Mouse (Mus musculus) urinary bladder, adult 18-20 months (tissue): ENCODE measurements at regions not wholly inside any gene's neighbourhood (a gene's known extent, or its start where the extent isn't known, plus 50 kb on each side); places are given as distances from the start of the nearest gene placed in this dataset.

Source experiments
- DNase-seq, 2 experiments: peaks; one replicate each; pipeline ENCODE4 v3.0.0; 2022; ENCODE audit warnings: low spot score in 2 of 2, mixed read lengths in 2 of 2

GRCm38 (mm10) chr11:17324651-17325050 is 67.3 kb downstream of the C1d start:
- DNase-seq: no peak

DNA sequence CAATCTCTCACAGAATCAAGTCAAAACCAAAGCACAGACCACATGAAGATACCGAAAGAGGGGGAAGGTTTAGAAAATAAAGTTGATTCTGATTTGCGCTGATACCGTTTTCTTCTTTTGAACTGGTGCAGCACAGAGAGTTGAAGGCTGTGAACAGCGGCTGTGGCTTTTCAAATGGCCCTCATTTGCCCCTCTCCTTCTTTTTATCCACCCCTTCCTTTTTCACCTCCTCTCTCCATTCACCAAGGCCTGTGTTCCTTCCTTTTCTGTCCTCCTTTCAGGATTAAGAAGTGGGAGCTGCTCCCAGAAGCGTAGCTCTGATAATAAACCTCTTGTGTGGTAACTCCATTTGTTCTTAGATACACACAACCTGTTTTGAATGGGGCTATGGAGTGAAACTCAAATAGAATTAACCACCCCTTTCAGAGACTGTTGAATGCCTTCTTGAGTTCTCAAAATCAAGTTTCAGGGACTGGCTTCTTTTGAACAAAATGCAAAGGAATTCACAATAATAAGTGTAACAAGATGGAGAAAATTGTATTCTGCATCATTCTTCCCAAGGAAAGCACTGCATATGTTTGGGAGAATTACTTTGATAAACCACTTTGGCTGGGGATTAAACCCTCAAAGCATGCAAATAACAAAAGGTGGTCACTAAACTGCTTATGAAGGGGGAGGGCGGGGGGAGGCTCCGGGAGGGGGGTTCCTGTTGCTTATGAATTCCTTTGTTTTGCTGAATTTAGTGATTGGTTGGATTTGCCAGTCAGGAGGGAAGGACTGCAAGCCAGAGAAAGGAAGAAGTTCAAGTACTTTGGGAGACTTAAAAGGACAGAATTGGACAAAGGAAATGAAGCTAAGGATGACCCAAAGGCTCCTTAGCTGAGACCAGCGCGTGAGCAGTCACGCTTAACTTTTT is 68.6 kb downstream of the C1d start:
- no peak for DNase-seq

DNA sequence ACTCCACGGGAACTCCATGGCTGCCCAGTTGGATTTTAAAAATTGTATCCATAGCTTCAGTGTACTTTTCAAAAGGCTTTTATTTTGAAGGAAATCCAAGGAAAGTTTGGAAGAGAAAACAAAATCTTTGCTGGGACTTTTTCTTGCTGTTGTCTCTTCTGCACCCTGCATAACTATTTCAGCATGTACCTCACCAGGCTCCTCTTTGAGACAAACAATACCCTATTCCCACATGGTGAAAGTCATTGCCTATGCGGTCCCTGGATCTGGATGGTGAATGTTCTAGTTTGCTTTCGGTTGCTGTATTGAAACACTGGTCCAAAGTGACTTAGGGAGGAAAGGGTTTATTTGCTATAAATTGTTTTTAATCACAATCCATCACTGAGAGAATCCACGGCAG is 69.3 kb downstream of the C1d start:
- DNase-seq: no peak

DNA sequence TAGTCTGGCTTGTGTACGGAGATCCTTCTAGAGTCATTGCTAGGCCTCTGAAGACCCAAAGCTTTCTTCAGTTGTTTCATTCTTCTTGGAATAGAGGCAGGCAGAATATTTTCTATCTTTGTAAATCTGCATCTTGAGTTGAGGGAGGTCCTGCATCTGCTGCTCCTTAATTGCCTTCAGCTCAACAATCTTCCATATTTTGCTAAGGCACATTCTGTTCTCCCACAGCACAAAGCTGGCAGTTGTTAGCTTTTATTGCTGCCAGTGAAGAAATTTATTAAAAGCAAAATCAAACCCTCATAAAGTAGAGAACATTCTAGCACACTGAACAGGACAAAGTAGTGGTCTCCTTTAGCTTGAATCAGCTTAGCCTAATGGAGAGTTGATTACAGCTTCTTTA is 94.1 kb downstream of the C1d start:
- no peak for DNase-seq

DNA sequence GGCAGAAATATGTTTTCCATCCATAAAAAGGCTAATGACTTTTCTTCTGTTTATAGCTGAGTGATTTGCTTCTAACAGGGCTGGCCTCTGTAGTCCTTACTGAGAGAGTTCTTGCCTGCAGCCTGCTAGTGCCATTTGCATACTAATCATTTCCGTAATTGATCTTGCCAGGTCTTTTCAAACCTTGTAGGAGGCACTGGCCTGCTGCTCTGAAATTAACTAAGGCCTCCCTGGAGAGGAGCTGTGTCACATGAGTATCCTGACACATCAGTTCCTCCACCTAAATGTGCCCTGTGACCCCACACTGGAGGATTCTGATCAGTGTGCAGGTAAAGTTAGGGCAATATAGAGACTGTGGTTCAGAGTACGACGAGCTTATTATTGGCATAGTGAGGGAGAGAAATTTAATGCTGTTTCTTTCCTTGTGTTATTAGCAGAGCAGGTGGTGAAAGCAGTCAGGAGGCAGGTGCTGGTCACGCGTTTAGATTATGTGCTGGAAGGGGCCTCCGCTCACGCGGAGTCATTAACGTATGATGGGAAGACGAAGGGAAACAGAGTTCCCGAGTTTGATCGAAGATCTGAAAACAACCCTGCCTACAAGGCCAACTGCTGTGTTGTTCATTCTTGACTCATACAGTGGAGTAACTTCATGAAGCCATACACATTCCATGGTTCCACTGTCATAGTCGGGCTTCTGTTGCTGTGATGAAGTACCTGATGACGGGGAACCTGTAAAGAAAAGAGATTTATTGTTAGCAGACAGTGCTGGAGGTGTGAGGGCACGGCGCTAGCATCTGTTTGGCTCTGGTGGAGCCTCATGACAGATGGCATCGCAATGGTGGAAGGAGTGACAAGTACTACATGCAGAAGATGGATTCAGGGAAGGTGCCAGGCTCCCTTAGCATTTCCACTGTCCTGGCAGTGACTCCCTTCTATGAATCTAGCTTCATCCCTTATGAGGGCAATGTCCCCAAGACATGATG is 95.1 kb downstream of the C1d start:
- no peak for DNase-seq

- DNase-seq: no peak
Observed at GRCm38 (mm10) chr11:17359698-17360254, 102.4 kb downstream of the C1d start.

GRCm38 (mm10) chr11:17377859-17378258 is 120.5 kb downstream of the C1d start:
- no peak for DNase-seq

DNA sequence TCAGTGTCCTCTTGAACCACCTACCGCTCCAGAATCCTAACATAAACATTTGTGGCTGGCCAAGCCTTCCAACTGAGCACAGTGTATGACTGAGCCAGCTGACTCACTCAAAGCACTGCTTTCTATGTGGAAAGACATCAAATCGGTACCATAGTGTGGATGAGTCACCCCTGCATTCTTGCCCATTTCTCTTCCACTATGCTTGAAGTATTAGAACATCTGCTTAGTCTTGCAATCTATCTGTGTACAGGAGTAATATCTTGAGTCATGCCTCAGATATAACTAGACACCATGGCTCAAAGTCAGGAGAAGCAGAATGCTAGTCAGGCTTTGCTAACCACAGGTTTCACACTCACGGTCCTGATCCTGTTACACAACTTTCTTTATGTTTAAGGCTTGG is 129.4 kb downstream of the C1d start:
- no peak for DNase-seq

DNA sequence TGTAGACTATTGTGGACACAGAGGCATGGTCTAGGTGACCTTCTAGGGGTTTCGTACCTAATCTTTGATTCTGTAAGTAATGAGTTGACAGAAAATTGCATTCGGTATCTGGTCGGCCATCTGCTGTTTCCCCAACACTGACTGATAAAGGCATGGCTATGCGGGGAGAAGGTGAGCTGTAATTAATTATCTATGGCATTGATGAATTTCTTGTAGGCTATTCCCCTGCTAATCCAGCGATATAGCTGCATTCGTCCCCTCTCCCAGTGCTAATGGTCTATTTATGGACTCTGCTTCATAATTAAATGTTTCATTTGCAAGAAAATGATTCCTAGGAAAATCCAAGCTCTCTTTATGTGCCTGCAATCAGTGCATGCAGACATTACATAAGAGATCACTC is 136.5 kb downstream of the C1d start:
- no peak for DNase-seq

DNA sequence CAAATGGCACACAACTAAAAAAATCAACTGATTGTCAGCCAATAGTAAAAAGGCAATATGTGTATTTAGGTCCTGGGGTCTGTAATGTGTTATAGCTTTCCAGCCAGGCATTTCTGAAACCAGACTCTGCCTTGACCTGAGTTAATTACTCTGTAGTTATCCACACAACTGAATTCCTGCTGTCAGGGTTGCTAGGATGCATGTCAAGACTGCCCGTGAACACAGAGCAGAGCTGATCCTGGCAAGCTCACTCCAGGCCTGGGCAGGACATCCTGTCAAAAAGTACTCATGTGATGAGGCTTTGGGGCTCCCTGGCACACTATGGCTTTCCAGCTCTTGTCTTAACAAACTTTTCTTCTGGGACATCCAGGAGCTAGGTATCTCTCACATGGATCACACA is 157.2 kb downstream of the C1d start:
- DNase-seq: no peak

DNA sequence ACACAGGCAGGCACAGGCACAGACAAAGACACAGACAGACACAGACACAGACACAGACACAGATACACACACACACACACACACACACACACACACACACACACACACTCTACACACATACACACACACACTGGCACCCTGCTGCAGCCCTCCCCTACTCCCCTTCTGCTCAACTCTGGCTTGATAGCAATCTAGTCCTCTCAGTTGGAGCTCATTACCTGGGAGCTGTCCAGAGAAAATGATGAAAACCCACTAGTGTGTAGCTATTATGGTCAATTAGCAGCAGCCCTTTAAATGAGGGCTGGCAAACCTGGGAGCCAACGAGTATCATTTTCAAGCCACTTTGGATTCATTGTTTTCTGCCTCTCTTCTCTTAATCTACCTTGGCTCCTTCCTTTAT is 157.8 kb downstream of the C1d start:
- no peak for DNase-seq

- no peak for DNase-seq
Observed at GRCm38 (mm10) chr11:17417656-17418289, 160.4 kb downstream of the C1d start.

DNA sequence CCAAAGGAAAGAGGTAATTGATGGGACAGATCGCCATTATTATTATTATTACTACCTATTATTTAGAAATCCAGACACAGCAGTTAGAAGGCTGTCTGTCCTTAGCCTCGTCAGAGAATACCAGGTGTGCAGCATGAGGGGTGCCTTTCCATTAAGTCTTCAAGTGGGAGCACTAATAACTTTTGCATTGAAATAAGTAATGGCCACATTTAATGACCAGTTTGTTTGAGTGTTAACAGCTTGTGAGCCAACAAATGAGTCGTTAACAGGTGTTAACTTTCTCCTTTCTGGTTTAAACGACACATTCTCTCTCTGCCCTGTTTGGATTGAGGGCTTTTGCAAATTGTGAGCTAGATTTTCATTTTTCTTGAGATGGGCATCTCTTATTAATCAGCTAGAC is 184.8 kb downstream of the C1d start:
- no peak for DNase-seq

DNA sequence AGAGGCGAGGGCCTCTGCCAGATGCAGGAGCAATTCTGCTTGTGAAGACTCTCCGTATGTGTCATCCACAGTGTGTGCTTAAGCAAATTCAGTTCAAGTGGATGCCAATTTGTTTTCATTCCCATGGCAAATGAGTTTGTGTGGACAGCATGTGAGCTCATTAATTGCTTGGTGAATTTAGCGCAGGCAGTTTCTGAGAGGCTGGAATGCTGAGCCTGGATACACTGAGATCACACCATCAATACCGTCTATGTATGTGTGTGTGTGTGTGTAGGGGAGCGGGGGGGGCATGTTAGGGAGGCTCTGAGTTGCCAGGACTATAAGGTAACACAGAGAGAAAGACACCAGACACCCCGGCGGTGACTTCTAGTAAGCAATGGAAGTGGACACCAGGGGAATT is 191.9 kb downstream of the C1d start:
- no peak for DNase-seq

- no peak for DNase-seq
Observed at GRCm38 (mm10) chr11:17450360-17451045, 193.1 kb downstream of the C1d start.

- no peak for DNase-seq
Observed at GRCm38 (mm10) chr11:17451451-17451850, 194.1 kb downstream of the C1d start.

GRCm38 (mm10) chr11:17453530-17453929 is 196.2 kb downstream of the C1d start:
- DNase-seq: no peak

- no peak for DNase-seq
Observed at GRCm38 (mm10) chr11:17458946-17459345, 201.6 kb downstream of the C1d start.

GRCm38 (mm10) chr11:17460024-17460919 is 202.9 kb downstream of the C1d start:
- no peak for DNase-seq

DNA sequence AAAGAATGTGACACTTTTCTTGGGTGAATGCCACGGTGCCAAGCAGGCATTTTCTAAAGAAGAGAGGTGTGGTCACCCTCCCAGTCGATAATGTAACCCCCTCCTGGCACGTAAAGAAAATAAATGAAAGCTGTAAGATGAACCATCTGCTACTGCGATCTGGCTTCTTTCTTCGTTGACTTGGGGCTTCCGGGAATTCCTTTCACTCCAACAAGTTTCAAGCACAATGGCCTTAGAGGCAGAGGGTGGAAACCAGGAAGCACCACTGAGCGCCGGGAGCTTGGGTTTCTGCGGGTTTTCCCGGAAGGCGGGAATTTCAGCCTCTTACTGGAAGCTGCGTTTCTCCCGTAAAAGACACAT is 203.5 kb downstream of the C1d start:
- DNase-seq: no peak
